Mouse (Mus musculus) cerebellum, postnatal 14 days (tissue): ENCODE data around the gene Sox9.

Experiments
- DNase-seq, 2 experiments: peaks; one replicate each; pipeline ENCODE4 v3.0.0; 2021; ENCODE audit warnings: mixed read lengths in 2 of 2

Gene Sox9

GRCm38 (mm10) chr11:112781994-112782356, at the start of gene Sox9:
TSS of gene Sox9 (plus strand) at chr11:112782224.
- DNase-seq = peak; percentile 85 to 88

GRCm38 (mm10) chr11:112732401-112732800, 49.6 kb upstream of the Sox9 start:
- peak in 1 of 2 experiments; percentile 6 for DNase-seq

DNA sequence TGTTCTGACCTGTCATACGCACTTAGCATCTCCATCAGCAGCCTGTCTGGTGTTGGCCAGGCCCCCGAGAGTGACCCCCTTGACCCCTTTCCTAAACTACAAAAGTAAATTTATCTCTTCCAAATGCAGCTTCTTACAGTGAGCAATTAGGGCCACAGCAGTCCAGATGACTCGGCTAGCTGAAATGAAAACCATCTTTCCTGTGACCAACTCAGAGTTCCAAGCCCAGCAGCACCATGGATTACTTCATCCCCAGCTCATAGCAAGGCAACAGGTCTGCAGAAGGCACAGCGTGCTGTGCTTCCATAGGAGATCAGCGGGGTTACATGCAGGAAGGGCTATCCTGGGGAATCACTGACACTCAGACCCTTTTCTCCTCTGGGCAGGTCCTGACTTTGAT, 45.0 kb upstream of the Sox9 start:
- DNase-seq = no peak

DNA sequence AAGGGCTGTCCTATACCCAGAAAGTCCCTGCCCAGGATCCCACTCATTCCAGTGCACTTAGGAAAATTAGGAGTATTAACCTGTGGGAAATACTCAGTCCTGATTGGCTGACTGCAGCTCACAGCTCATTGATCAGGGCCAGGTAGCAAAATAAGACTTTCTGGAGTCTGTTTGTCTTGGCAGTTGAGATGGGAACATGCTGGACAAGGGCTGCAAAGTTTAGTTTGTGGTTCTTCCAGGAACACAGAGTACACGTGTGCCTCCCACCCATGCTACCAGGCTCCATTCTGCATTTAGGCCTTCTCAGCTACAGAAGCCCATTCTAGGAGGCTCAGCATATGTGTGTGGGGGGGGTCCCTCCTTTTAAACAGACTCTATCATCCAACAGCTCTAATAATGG, 42.3 kb upstream of the Sox9 start:
- no peak for DNase-seq

DNA sequence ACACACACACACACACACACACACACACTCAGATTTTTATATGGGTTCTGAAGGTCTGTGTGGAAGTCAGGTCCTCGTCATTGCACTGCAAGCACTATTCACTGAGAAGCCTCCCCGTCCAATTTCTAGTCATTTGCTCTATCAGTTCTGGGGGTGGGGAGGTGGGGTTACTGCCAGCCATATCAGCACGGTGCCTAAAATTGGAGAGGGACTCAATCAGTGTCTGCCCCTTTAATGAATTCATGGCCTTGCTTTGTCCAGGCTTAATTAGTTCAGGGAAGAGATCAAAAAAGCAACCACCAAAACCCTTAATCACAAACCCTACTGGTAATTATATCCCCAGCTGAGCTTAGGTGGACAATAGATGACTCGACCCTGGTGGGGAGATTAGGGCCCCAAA, 25.5 kb upstream of the Sox9 start:
- DNase-seq = no peak

GRCm38 (mm10) chr11:112758056-112758455, 24.0 kb upstream of the Sox9 start:
- DNase-seq = no peak

- DNase-seq = peak; percentile 23 to 37
Measured at GRCm38 (mm10) chr11:112766956-112767355, 15.1 kb upstream of the Sox9 start.

- no peak for DNase-seq
Measured at GRCm38 (mm10) chr11:112767531-112768041, 14.4 kb upstream of the Sox9 start.

- peak in 1 of 2 experiments; percentile 20 for DNase-seq
Measured at GRCm38 (mm10) chr11:112772791-112773355, 9.2 kb upstream of the Sox9 start.

GRCm38 (mm10) chr11:112779762-112780161, 2.3 kb upstream of the Sox9 start:
- DNase-seq = peak; percentile 54 to 60

GRCm38 (mm10) chr11:112780394-112780920, 1.6 kb upstream of the Sox9 start:
- no peak for DNase-seq

- peak; percentile 57 to 63 for DNase-seq
Measured at GRCm38 (mm10) chr11:112781035-112781911, 751 bp upstream of the Sox9 start.

- DNase-seq = peak; percentile 51 to 59
Measured at GRCm38 (mm10) chr11:112782357-112783121, 515 bp downstream of the Sox9 start.

DNA sequence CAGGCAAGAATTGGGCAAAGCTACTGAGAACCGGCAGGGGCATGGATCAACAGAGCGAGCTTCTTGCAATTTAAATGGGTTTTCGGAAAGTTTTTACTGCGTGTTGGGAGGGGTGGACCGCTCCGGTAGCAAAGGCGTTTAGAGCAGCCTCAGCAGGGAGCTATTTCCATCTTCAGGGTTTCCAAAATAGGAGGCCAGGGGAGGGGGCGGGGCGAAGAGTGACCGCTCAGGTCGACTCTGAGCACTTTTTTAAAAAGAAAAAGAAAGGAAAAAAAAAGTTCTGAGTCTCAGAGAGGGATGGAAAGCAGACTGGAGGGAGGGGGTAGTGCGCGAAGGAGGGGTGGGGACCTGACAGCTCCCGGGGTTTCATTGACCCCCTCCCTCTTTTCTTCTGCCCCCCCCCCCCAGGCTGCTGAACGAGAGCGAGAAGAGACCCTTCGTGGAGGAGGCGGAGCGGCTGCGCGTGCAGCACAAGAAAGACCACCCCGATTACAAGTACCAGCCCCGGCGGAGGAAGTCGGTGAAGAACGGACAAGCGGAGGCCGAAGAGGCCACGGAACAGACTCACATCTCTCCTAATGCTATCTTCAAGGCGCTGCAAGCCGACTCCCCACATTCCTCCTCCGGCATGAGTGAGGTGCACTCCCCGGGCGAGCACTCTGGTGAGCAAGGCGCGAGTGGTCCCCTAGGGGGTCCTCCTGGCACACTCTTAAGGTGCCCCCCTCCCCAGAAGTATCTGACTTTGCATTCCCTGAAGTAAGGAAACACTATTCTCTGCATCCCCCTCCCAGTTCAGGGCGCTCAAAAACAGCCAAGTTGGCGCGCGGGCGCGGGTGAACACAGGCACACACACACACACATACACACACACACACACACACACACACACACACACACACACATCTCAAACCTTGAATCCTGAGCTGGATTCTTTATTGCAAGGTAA, 1.6 kb downstream of the Sox9 start:
- peak; percentile 33 to 40 for DNase-seq

DNA sequence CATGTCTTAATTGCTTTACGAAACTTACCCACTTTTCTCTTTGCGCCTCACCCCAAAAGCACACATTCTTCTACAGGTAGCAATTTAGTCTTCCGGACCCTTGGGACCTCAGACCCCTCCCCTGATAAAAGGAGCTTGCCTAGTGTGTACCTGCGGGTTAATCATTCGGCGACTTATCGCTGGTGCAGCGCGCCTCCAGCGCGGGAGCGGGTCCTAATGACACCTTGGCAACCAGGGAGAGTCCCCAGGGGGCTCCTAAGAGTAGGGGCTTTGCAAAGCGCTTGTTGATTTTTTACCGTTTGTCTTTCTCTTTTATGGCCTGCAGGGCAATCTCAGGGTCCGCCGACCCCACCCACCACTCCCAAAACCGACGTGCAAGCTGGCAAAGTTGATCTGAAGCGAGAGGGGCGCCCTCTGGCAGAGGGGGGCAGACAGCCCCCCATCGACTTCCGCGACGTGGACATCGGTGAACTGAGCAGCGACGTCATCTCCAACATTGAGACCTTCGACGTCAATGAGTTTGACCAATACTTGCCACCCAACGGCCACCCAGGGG, 2.4 kb downstream of the Sox9 start:
- DNase-seq = peak in 1 of 2 experiments; percentile 20

GRCm38 (mm10) chr11:112784903-112785381, 2.9 kb downstream of the Sox9 start:
- DNase-seq = peak; percentile 44 to 53

DNA sequence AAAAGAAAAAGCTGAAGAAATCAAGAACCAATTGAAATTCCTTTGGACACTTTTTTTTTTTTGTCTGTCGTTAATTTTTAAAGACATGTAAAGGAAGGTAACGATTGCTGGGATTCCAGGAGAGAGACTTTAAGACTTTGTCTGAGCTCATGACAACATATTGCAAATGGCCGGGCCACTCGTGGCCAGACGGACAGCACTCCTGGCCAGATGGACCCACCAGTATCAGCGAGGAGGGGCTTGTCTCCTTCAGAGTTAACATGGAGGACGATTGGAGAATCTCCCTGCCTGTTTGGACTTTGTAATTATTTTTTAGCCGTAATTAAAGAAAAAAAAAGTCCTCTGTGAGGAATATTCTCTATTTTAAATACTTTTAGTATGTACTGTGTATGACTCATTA, 3.6 kb downstream of the Sox9 start:
- DNase-seq = peak; percentile 26 to 39

DNA sequence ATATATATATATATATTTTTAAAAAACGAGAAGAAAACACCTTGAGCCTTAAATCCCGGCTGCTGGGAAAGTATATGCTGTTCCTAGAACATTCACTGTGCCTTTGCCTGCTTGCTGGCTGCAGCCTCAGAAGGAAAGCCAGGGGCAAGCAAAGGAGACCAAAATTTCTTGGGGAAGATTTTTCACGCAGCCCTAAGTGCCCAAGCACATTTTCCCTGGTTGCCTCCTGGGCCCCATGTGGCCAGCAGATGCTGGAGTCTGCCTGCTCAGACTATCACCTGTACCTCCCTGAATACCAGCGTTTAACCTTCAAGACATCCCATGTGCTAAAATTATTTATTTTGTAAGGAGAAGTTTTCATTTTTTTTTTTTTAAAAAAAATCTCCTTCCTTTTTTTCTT, 4.4 kb downstream of the Sox9 start:
- DNase-seq = peak in 1 of 2 experiments; percentile 5

DNA sequence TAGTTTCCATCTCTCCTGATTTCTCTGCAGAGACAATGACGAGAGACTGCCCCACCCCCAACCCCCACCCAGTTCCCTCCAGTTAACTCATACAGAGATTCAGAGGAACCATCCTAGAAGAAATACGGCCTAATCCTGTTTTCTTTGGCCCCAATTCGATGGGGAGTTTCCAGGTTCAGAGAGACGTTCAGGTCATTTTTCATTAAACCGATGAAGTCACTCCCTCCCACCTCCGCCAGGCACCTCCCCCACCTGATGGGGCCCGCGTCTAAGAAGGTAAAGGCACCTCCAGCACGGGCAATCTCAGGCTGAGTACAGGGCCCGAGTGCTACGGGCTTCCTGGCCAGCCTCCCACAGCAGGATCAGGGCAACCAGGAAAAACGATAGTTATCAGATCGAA, 6.3 kb downstream of the Sox9 start:
- DNase-seq = peak in 1 of 2 experiments; percentile 7

DNA sequence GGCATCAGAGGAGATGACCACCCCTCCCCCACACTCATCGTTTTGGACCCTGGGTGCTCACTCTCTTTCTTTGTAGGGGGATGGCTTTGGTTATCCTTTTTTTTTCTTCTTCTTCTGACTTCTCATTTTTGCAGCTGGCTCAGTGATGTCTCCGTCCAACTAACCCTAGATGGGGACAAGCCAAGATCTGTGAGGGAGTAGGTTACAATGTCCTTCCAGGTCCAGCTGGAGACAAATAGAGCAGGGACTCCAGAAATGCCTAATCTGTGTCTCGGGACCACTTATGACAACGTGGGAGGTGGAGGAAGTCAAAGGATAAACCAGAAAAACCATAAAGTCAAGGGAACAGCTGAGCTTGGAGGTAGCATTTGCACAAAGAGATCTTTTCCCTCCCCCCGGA, 14.4 kb downstream of the Sox9 start:
- no peak for DNase-seq

DNA sequence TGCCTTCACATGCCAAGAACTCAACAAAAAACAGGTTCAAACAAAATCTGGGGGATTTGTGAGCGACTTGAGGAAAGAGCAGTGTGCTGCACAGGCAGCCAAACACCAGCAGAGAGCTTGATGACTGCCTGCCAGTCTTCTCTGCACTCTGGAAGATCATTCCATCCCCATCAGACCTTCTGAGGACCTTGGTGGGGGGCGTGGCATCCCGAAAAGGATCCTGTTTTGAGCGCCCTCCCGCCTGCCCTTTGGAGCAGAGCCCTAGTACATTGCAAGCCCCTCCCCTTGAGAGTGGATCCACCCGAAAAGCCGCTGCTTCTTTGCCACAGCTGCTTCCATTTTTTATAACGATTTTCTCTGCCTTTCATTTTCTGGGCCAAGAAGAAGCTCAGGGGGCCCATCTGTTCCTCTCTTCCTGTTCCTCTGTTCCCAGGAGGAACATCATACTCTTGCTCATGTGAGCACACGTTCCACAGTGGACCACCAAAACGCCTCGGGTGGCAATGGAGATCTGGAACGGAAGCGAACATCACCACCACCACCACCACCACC, 16.9 kb downstream of the Sox9 start:
- DNase-seq = peak; percentile 45 to 57
